Mouse (Mus musculus): ENCODE measurements around the gene Bahcc1. TPM values are rescaled to one million over a fixed set of nuclear protein-coding genes. Genes with fewer than 3 reads are reported as not detected.

Bahcc1 gene
- total RNA-seq (2014; rRNA removed) (39.9 and 49.8 TPM in 2 replicates), polyA plus RNA-seq (2015; fragmentation: Nextera tagmentation; extraction: Ambion mirVana) (5.9 and 9.5 TPM in 2 replicates)

- Histone ChIP-seq H3K36me3 (ENCODE audit: insufficient read depth, low read length) (no peaks in the 10 kb centered on the region; the same call in 1 of the 2 replicates), H3K4me1 (ENCODE audit: insufficient read depth, low read length) (peaks cover 25% of the 10 kb centered on the region), H3K4me3 (ENCODE audit: low read depth, low read length) (peak within 1 kb of the TSS; percentile 97), H3K4me2 (ENCODE audit: low read depth, low read length, poor library complexity, severe bottlenecking) (peak within 1 kb of the TSS; percentile 95), H3K27ac (ENCODE audit: low read depth, low read length) (peak within 1 kb of the TSS; percentile 99), H3K9ac (replicated peaks; ENCODE audit: low read length, poor library complexity, severe bottlenecking) (peak within 1 kb of the TSS; percentile 100), H3K9me3 (ENCODE audit: low read length) (no peaks in the 10 kb centered on the region), H3K27me3 (ENCODE audit: insufficient read depth, low read length) (no peaks in the 10 kb centered on the region)
- WGBS, result 1% methylated on average over 36 of the region's 36 CpGs
- DNase-seq (ENCODE audit: low spot score), result peak; percentile 100
- TF ChIP-seq CTCF (IDR thresholded peaks at IDR 0.05), result no peak
- ATAC-seq (ENCODE audit: low FRiP score), result peak; percentile 91
Measured at GRCm38 (mm10) chr11:120232230-120233097, at the start of gene Bahcc1. TSS of gene Bahcc1 (plus strand) at chr11:120232947.

GRCm38 (mm10) chr11:120183180-120183579 is 49.6 kb upstream of the Bahcc1 start:
- ATAC-seq (ENCODE audit: low FRiP score) (no peak), DNase-seq (ENCODE audit: low spot score) (no peak)
- H3K36me3 ChIP-seq (ENCODE audit: insufficient read depth, low read length), result no peaks in the 10 kb centered on the region
- no peak overlapping the region for H3K4me3 ChIP-seq (ENCODE audit: low read depth, low read length)
- H3K27me3 ChIP-seq (ENCODE audit: insufficient read depth, low read length), result no peaks in the 10 kb centered on the region
- WGBS, result 45% methylated on average over 1 of the region's 1 CpGs
- no peak overlapping the region for H3K9ac ChIP-seq (replicated peaks; ENCODE audit: low read length, poor library complexity, severe bottlenecking)
- H3K4me2 ChIP-seq (ENCODE audit: low read depth, low read length, poor library complexity, severe bottlenecking), result 0 out of 2 replicates have a peak overlapping the region, but pooled peaks have one; percentile 97
- H3K27ac ChIP-seq (ENCODE audit: low read depth, low read length), result peak overlapping the region; percentile 97; the same call in 1 of the 2 replicates
- peaks cover 10% of the 10 kb centered on the region for H3K4me1 ChIP-seq (ENCODE audit: insufficient read depth, low read length)
- H3K9me3 ChIP-seq (ENCODE audit: low read length), result no peaks in the 10 kb centered on the region
- TF ChIP-seq CTCF (IDR thresholded peaks at IDR 0.05), result no peak

- no peaks in the 10 kb centered on the region for H3K27me3 ChIP-seq (ENCODE audit: insufficient read depth, low read length)
- H3K4me2 ChIP-seq (ENCODE audit: low read depth, low read length, poor library complexity, severe bottlenecking), result 0 out of 2 replicates have a peak overlapping the region, but pooled peaks have one; percentile 97
- WGBS, result 32% methylated on average over 11 of the region's 11 CpGs
- no peaks in the 10 kb centered on the region for H3K9me3 ChIP-seq (ENCODE audit: low read length)
- peak overlapping the region; percentile 97 for H3K27ac ChIP-seq (ENCODE audit: low read depth, low read length)
- peaks cover 10% of the 10 kb centered on the region for H3K4me1 ChIP-seq (ENCODE audit: insufficient read depth, low read length)
- 0 out of 2 replicates have a peak overlapping the region, but pooled peaks have one; percentile 56 for H3K9ac ChIP-seq (replicated peaks; ENCODE audit: low read length, poor library complexity, severe bottlenecking)
- no peaks in the 10 kb centered on the region for H3K36me3 ChIP-seq (ENCODE audit: insufficient read depth, low read length)
- DNase-seq (ENCODE audit: low spot score) (no peak), ATAC-seq (ENCODE audit: low FRiP score) (no peak)
- H3K4me3 ChIP-seq (ENCODE audit: low read depth, low read length), result no peak overlapping the region
- TF ChIP-seq CTCF (IDR thresholded peaks at IDR 0.05), result no peak
Measured at GRCm38 (mm10) chr11:120183708-120184107, 49.0 kb upstream of the Bahcc1 start.

GRCm38 (mm10) chr11:120184371-120185315 is 48.1 kb upstream of the Bahcc1 start:
- H3K9me3 ChIP-seq (ENCODE audit: low read length), result no peaks in the 10 kb centered on the region
- H3K4me2 ChIP-seq (ENCODE audit: low read depth, low read length, poor library complexity, severe bottlenecking), result peak overlapping the region; percentile 97
- peak overlapping the region; percentile 97 for H3K9ac ChIP-seq (replicated peaks; ENCODE audit: low read length, poor library complexity, severe bottlenecking)
- H3K36me3 ChIP-seq (ENCODE audit: insufficient read depth, low read length), result no peaks in the 10 kb centered on the region
- peak overlapping the region; percentile 86; the same call in 1 of the 2 replicates for H3K4me3 ChIP-seq (ENCODE audit: low read depth, low read length)
- peaks cover 10% of the 10 kb centered on the region for H3K4me1 ChIP-seq (ENCODE audit: insufficient read depth, low read length)
- 9% methylated on average over 16 of the region's 16 CpGs for WGBS
- peak overlapping the region; percentile 97 for H3K27ac ChIP-seq (ENCODE audit: low read depth, low read length)
- DNase-seq (ENCODE audit: low spot score) (peak; percentile 58), ATAC-seq (ENCODE audit: low FRiP score) (0 out of 2 replicates have a peak, but pooled peaks have one; percentile 12)
- H3K27me3 ChIP-seq (ENCODE audit: insufficient read depth, low read length), result no peaks in the 10 kb centered on the region
- TF ChIP-seq CTCF (IDR thresholded peaks at IDR 0.05), result no peak

GRCm38 (mm10) chr11:120185316-120186141 is 47.2 kb upstream of the Bahcc1 start:
- Histone ChIP-seq H3K4me2 (ENCODE audit: low read depth, low read length, poor library complexity, severe bottlenecking) (peak overlapping the region; percentile 97), H3K27me3 (ENCODE audit: insufficient read depth, low read length) (no peaks in the 10 kb centered on the region), H3K27ac (ENCODE audit: low read depth, low read length) (peak overlapping the region; percentile 97), H3K4me1 (ENCODE audit: insufficient read depth, low read length) (peaks cover 10% of the 10 kb centered on the region), H3K9me3 (ENCODE audit: low read length) (no peaks in the 10 kb centered on the region), H3K9ac (replicated peaks; ENCODE audit: low read length, poor library complexity, severe bottlenecking) (peak overlapping the region; percentile 97), H3K36me3 (ENCODE audit: insufficient read depth, low read length) (no peaks in the 10 kb centered on the region), H3K4me3 (ENCODE audit: low read depth, low read length) (peak overlapping the region; percentile 86)
- no peak for ATAC-seq (ENCODE audit: low FRiP score)
- under 1% methylated on average over 54 of the region's 54 CpGs for WGBS
- peak; percentile 50 for DNase-seq (ENCODE audit: low spot score)
- no peak for TF ChIP-seq CTCF (IDR thresholded peaks at IDR 0.05)
